Mouse (Mus musculus): Measurements from ENCODE around the gene Klhl41.

- TF ChIP-seq CTCF (IDR thresholded peaks at IDR 0.05; ENCODE audit: low read depth): no peak
- no peak for TF ChIP-seq EP300 (IDR thresholded peaks at IDR 0.05; ENCODE audit: low read depth)
Observed at GRCm38 (mm10) chr2:69700446-69700845, 30.5 kb downstream of the Klhl41 start.
